In genomic region chr1:151359374-151359773, GRCm38 (mm10) we compare ENCODE assay signal across 16 mouse cellular contexts.
"Had no signal": no experiment of that assay in that cellular context is flagged by ENCODE, and none has a peak within 500 bp of the region (broad histone marks: within the 10 kb centered on the region; RNA-seq: fewer than 3 reads in every experiment).

No protein-coding gene starts in this region.

- H3K4me1 ChIP-seq: liver, embryonic 15.5 days; lung, embryonic 15.5 days; midbrain, embryonic 12.5 days; neural tube, embryonic 12.5 days; stomach, embryonic 15.5 days had no signal

- H3K27ac ChIP-seq: liver, embryonic 15.5 days; lung, embryonic 15.5 days; macrophage; midbrain, embryonic 12.5 days; neural tube, embryonic 12.5 days; stomach, embryonic 15.5 days; stomach, postnatal 0 days had no signal

- H3K4me3 ChIP-seq: liver, embryonic 15.5 days; lung, embryonic 15.5 days; megakaryocyte, embryonic 14.5 days; midbrain, embryonic 12.5 days; neural tube, embryonic 12.5 days; stomach, embryonic 15.5 days had no signal

- DNase-seq: liver, postnatal 0 days; lung, adult 2 months; lung, postnatal 14 days; lung, postnatal 36 days; midbrain, embryonic 14.5 days; thymus, adult 2 months; thymus, postnatal 25 days; thymus, postnatal 4 days had no signal
